Mouse (Mus musculus): ENCODE results near the gene Ccser1. TPM values are rescaled to one million over a fixed set of nuclear protein-coding genes. Genes with fewer than 3 reads are reported as not detected.
A peak's percentile ranks its signal among the peaks of the same experiment; 100 is the strongest.
"Not testable (repeated sequence)": the region's sequence is repeated elsewhere in the genome, so short reads cannot be mapped to it uniquely, and the experiment has no call there.

Ccser1 gene
- polyA plus RNA-seq, 1 experiment from 2014 or later, result 10.4 TPM

GRCm38 (mm10) chr6:61931622-61932021, 751.5 kb downstream of the Ccser1 start:
- WGBS, result 85% methylated on average over 1 of the region's 1 CpGs
- H3K4me2 ChIP-seq (replicated peaks; ENCODE audit: low read depth, low read length), result no peak overlapping the region
- DNase-seq (ENCODE audit: low spot score) (no peak), ATAC-seq (ENCODE audit: low FRiP score) (no peak)
- H3K4me3 ChIP-seq (ENCODE audit: low read depth, low read length), result no peak overlapping the region
- no peaks in the 10 kb centered on the region for H3K4me1 ChIP-seq (replicated peaks; ENCODE audit: control insufficient read depth, insufficient read depth, low read length)
- no peak overlapping the region for H3K27ac ChIP-seq (ENCODE audit: low read depth, low read length)
- no peaks in the 10 kb centered on the region for H3K9me3 ChIP-seq (ENCODE audit: control insufficient read depth, low read length)
- H3K36me3 ChIP-seq (ENCODE audit: control insufficient read depth, insufficient read depth, low read length), result no peaks in the 10 kb centered on the region
- H3K9ac ChIP-seq (ENCODE audit: low read depth, low read length), result no peak overlapping the region
- no peaks in the 10 kb centered on the region for H3K27me3 ChIP-seq (ENCODE audit: control insufficient read depth, insufficient read depth, low read length)

- DNase-seq (ENCODE audit: low spot score) (no peak), ATAC-seq (ENCODE audit: low FRiP score) (no peak)
- no peak overlapping the region for H3K4me3 ChIP-seq (ENCODE audit: low read depth, low read length)
- no peaks in the 10 kb centered on the region for H3K4me1 ChIP-seq (replicated peaks; ENCODE audit: control insufficient read depth, insufficient read depth, low read length)
- no peak overlapping the region for H3K27ac ChIP-seq (ENCODE audit: low read depth, low read length)
- WGBS, result 92% methylated on average over 1 of the region's 1 CpGs
- no peaks in the 10 kb centered on the region for H3K27me3 ChIP-seq (ENCODE audit: control insufficient read depth, insufficient read depth, low read length)
- no peaks in the 10 kb centered on the region for H3K9me3 ChIP-seq (ENCODE audit: control insufficient read depth, low read length)
- no peak overlapping the region for H3K4me2 ChIP-seq (replicated peaks; ENCODE audit: low read depth, low read length)
- no peak overlapping the region for H3K9ac ChIP-seq (ENCODE audit: low read depth, low read length)
- no peaks in the 10 kb centered on the region for H3K36me3 ChIP-seq (ENCODE audit: control insufficient read depth, insufficient read depth, low read length)
Measured at GRCm38 (mm10) chr6:61936656-61937055, 756.5 kb downstream of the Ccser1 start.

- ATAC-seq (ENCODE audit: low FRiP score), result no peak
- no peak overlapping the region for H3K4me3 ChIP-seq (ENCODE audit: low read depth, low read length)
- no peak overlapping the region for H3K9ac ChIP-seq (ENCODE audit: low read depth, low read length)
- no peaks in the 10 kb centered on the region for H3K36me3 ChIP-seq (ENCODE audit: control insufficient read depth, insufficient read depth, low read length)
- H3K4me2 ChIP-seq (replicated peaks; ENCODE audit: low read depth, low read length), result no peak overlapping the region
- 84% methylated on average over 1 of the region's 1 CpGs for WGBS
- H3K27me3 ChIP-seq (ENCODE audit: control insufficient read depth, insufficient read depth, low read length), result no peaks in the 10 kb centered on the region
- H3K27ac ChIP-seq (ENCODE audit: low read depth, low read length), result no peak overlapping the region
- no peaks in the 10 kb centered on the region for H3K9me3 ChIP-seq (ENCODE audit: control insufficient read depth, low read length)
- no peak for DNase-seq (ENCODE audit: low spot score)
- H3K4me1 ChIP-seq (replicated peaks; ENCODE audit: control insufficient read depth, insufficient read depth, low read length), result no peaks in the 10 kb centered on the region
Measured at GRCm38 (mm10) chr6:61939236-61939635, 759.1 kb downstream of the Ccser1 start.

- no peak for ATAC-seq (ENCODE audit: low FRiP score)
- no peak overlapping the region for H3K4me3 ChIP-seq (ENCODE audit: low read depth, low read length)
- no peaks in the 10 kb centered on the region for H3K27me3 ChIP-seq (ENCODE audit: control insufficient read depth, insufficient read depth, low read length)
- H3K4me2 ChIP-seq (replicated peaks; ENCODE audit: low read depth, low read length), result no peak overlapping the region
- no peaks in the 10 kb centered on the region for H3K36me3 ChIP-seq (ENCODE audit: control insufficient read depth, insufficient read depth, low read length)
- no peak overlapping the region for H3K9ac ChIP-seq (ENCODE audit: low read depth, low read length)
- no peaks in the 10 kb centered on the region for H3K9me3 ChIP-seq (ENCODE audit: control insufficient read depth, low read length)
- 89% methylated on average over 2 of the region's 2 CpGs for whole genome bisulfite sequencing
- no peak for DNase-seq (ENCODE audit: low spot score)
- no peaks in the 10 kb centered on the region for H3K4me1 ChIP-seq (replicated peaks; ENCODE audit: control insufficient read depth, insufficient read depth, low read length)
- H3K27ac ChIP-seq (ENCODE audit: low read depth, low read length), result no peak overlapping the region
Measured at GRCm38 (mm10) chr6:61953703-61954102, 773.6 kb downstream of the Ccser1 start.

- Histone ChIP-seq H3K9ac (ENCODE audit: low read depth, low read length) (no peak overlapping the region), H3K36me3 (ENCODE audit: control insufficient read depth, insufficient read depth, low read length) (no peaks in the 10 kb centered on the region), H3K4me1 (replicated peaks; ENCODE audit: control insufficient read depth, insufficient read depth, low read length) (no peaks in the 10 kb centered on the region), H3K4me3 (ENCODE audit: low read depth, low read length) (no peak overlapping the region), H3K9me3 (ENCODE audit: control insufficient read depth, low read length) (no peaks in the 10 kb centered on the region), H3K4me2 (replicated peaks; ENCODE audit: low read depth, low read length) (no peak overlapping the region), H3K27me3 (ENCODE audit: control insufficient read depth, insufficient read depth, low read length) (no peaks in the 10 kb centered on the region), H3K27ac (ENCODE audit: low read depth, low read length) (no peak overlapping the region)
- no peak for DNase-seq (ENCODE audit: low spot score)
- WGBS, result 86% methylated on average over 2 of the region's 2 CpGs
- ATAC-seq (ENCODE audit: low FRiP score), result no peak
Measured at GRCm38 (mm10) chr6:61976878-61977277, 796.8 kb downstream of the Ccser1 start.

- H3K27ac ChIP-seq (ENCODE audit: low read depth, low read length), result no peak overlapping the region
- no peaks in the 10 kb centered on the region for H3K4me1 ChIP-seq (replicated peaks; ENCODE audit: control insufficient read depth, insufficient read depth, low read length)
- 29% methylated on average over 2 of the region's 2 CpGs for WGBS
- no peak for ATAC-seq (ENCODE audit: low FRiP score)
- H3K4me3 ChIP-seq (ENCODE audit: low read depth, low read length), result no peak overlapping the region
- H3K9ac ChIP-seq (ENCODE audit: low read depth, low read length), result no peak overlapping the region
- H3K4me2 ChIP-seq (replicated peaks; ENCODE audit: low read depth, low read length), result no peak overlapping the region
- peak; percentile 5 for DNase-seq (ENCODE audit: low spot score)
- H3K27me3 ChIP-seq (ENCODE audit: control insufficient read depth, insufficient read depth, low read length), result no peaks in the 10 kb centered on the region
- no peaks in the 10 kb centered on the region for H3K9me3 ChIP-seq (ENCODE audit: control insufficient read depth, low read length)
- H3K36me3 ChIP-seq (ENCODE audit: control insufficient read depth, insufficient read depth, low read length), result no peaks in the 10 kb centered on the region
Measured at GRCm38 (mm10) chr6:61978379-61978778, 798.3 kb downstream of the Ccser1 start.

GRCm38 (mm10) chr6:62014374-62014773, 834.2 kb downstream of the Ccser1 start:
- Histone ChIP-seq H3K4me3 (ENCODE audit: low read depth, low read length) (no peak overlapping the region), H3K9ac (ENCODE audit: low read depth, low read length) (no peak overlapping the region), H3K4me2 (replicated peaks; ENCODE audit: low read depth, low read length) (no peak overlapping the region), H3K36me3 (ENCODE audit: control insufficient read depth, insufficient read depth, low read length) (no peaks in the 10 kb centered on the region), H3K4me1 (replicated peaks; ENCODE audit: control insufficient read depth, insufficient read depth, low read length) (no peaks in the 10 kb centered on the region), H3K27ac (ENCODE audit: low read depth, low read length) (no peak overlapping the region), H3K27me3 (ENCODE audit: control insufficient read depth, insufficient read depth, low read length) (no peaks in the 10 kb centered on the region), H3K9me3 (ENCODE audit: control insufficient read depth, low read length) (no peaks in the 10 kb centered on the region)
- no peak for DNase-seq (ENCODE audit: low spot score)
- no peak for ATAC-seq (ENCODE audit: low FRiP score)

GRCm38 (mm10) chr6:62044454-62044853, 864.3 kb downstream of the Ccser1 start:
- Histone ChIP-seq H3K4me3 (ENCODE audit: low read depth, low read length) (no peak overlapping the region), H3K36me3 (ENCODE audit: control insufficient read depth, insufficient read depth, low read length) (no peaks in the 10 kb centered on the region), H3K27me3 (ENCODE audit: control insufficient read depth, insufficient read depth, low read length) (no peaks in the 10 kb centered on the region), H3K27ac (ENCODE audit: low read depth, low read length) (no peak overlapping the region), H3K9ac (ENCODE audit: low read depth, low read length) (no peak overlapping the region), H3K4me1 (replicated peaks; ENCODE audit: control insufficient read depth, insufficient read depth, low read length) (no peaks in the 10 kb centered on the region), H3K9me3 (ENCODE audit: control insufficient read depth, low read length) (no peaks in the 10 kb centered on the region), H3K4me2 (replicated peaks; ENCODE audit: low read depth, low read length) (no peak overlapping the region)
- no peak for ATAC-seq (ENCODE audit: low FRiP score)
- DNase-seq (ENCODE audit: low spot score), result no peak
- WGBS, result 82% methylated on average over 1 of the region's 1 CpGs

GRCm38 (mm10) chr6:62045042-62045441, 864.9 kb downstream of the Ccser1 start:
- 79% methylated on average over 1 of the region's 1 CpGs for WGBS
- H3K4me1 ChIP-seq (replicated peaks; ENCODE audit: control insufficient read depth, insufficient read depth, low read length); H3K27ac ChIP-seq (ENCODE audit: low read depth, low read length); H3K4me2 ChIP-seq (replicated peaks; ENCODE audit: low read depth, low read length); H3K9ac ChIP-seq (ENCODE audit: low read depth, low read length); H3K4me3 ChIP-seq (ENCODE audit: low read depth, low read length); ATAC-seq (ENCODE audit: low FRiP score); H3K36me3 ChIP-seq (ENCODE audit: control insufficient read depth, insufficient read depth, low read length); DNase-seq (ENCODE audit: low spot score); H3K27me3 ChIP-seq (ENCODE audit: control insufficient read depth, insufficient read depth, low read length); H3K9me3 ChIP-seq (ENCODE audit: control insufficient read depth, low read length): not testable (repeated sequence)

Measured in hindbrain, embryonic 11.5 days (tissue).